In genomic region chr4:152109509-152109908, GRCm38 (mm10) we compare ENCODE assay signal across 1 mouse cellular context.
TF ChIP-seq lines count a peak whose summit lies in the region.

No protein-coding gene starts in this region.

TF ChIP-seq in CH12.LX, 34 proteins besides CTCF, POLR2A, EP300 and RAD21 (continued from another document):
- TF ChIP-seq ZNF384 (IDR thresholded peaks at IDR 0.05; ENCODE audit: low read depth, low read length): peak; percentile 22; the same call in 1 of the 2 replicates
